ENCODE assay signal across 8 mouse cellular contexts in the genomic region with DNA sequence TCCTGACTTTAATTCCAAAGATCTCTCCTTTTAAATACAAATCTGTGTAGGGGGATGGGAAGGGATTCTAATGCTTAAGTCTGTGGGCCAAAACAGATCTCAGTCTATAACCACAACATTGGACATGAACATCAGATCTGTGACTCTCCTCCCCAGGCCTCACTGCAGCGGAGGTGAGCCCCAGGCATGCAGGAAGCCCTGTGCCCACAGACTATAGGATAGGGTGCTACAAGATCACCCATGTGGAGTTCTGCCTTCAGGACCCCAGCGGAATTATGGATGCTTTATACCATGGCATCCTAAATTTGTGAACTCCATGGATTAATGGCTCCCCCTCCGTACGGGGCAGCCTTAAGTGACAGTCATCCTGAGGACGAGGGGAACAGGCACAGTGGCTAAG. TPM values are rescaled to one million over a fixed set of nuclear protein-coding genes. Genes with fewer than 3 reads are reported as not detected.
DNase-seq lines count a peak whose midpoint lies in the region; ATAC-seq and TF ChIP-seq lines count a peak whose summit lies in the region.

No protein-coding gene starts in this region.

- H3K4me1 ChIP-seq in kidney, postnatal 0 days (replicated peaks; ENCODE audit: insufficient read depth, low read length), result peaks cover 33% of the 10 kb centered on the region
- peaks cover 17% of the 10 kb centered on the region for H3K4me1 ChIP-seq in embryonic fibroblast, embryonic 13.5 days (ENCODE audit: control insufficient read depth, insufficient read depth, low read length)
- H3K4me1 ChIP-seq in intestine, embryonic 16.5 days (ENCODE audit: control insufficient read depth, insufficient read depth, low read length), result peaks cover 40% of the 10 kb centered on the region
- H3K4me1 ChIP-seq in neural tube, embryonic 12.5 days, result peaks cover 35% of the 10 kb centered on the region

- H3K36me3 ChIP-seq in kidney, postnatal 0 days (ENCODE audit: insufficient read depth, low read length), result peaks cover 5% of the 10 kb centered on the region; the same call in 1 of the 2 replicates
- H3K36me3 ChIP-seq in intestine, embryonic 16.5 days (ENCODE audit: control insufficient read depth, insufficient read depth, low read length), result no peaks in the 10 kb centered on the region
- H3K36me3 ChIP-seq in neural tube, embryonic 12.5 days, result no peaks in the 10 kb centered on the region

- no peak for TF ChIP-seq POLR2A in embryonic fibroblast, embryonic 13.5 days (IDR thresholded peaks at IDR 0.05; ENCODE audit: low read depth, low read length)

- no peak overlapping the region for H3K4me3 ChIP-seq in kidney, postnatal 0 days (replicated peaks; ENCODE audit: low read depth, low read length)
- no peak overlapping the region for H3K4me3 ChIP-seq in embryonic fibroblast, embryonic 13.5 days (ENCODE audit: insufficient read depth, low read length)
- H3K4me3 ChIP-seq in intestine, embryonic 16.5 days (ENCODE audit: low read length), result no peak overlapping the region
- no peak overlapping the region for H3K4me3 ChIP-seq in neural tube, embryonic 12.5 days

- H3K27ac ChIP-seq in kidney, postnatal 0 days, result peak overlapping the region; percentile 100
- H3K27ac ChIP-seq in embryonic fibroblast, embryonic 13.5 days (ENCODE audit: insufficient read depth, low read length), result peak overlapping the region; percentile 97
- peak overlapping the region; percentile 99 for H3K27ac ChIP-seq in intestine, embryonic 16.5 days (ENCODE audit: low read length)
- H3K27ac ChIP-seq in neural tube, embryonic 12.5 days, result peak overlapping the region; percentile 57; the same call in 1 of the 2 replicates

- ATAC-seq in kidney, postnatal 0 days (replicated peaks; ENCODE audit: low FRiP score, low read depth), result no peak
- ATAC-seq in intestine, embryonic 16.5 days, result no peak
- ATAC-seq in neural tube, embryonic 12.5 days (ENCODE audit: low FRiP score, low read depth), result no peak

- H3K4me2 ChIP-seq in kidney, postnatal 0 days (ENCODE audit: low read length), result peak overlapping the region; percentile 63; the same call in 1 of the 2 replicates
- H3K4me2 ChIP-seq in intestine, embryonic 16.5 days (ENCODE audit: low read depth, low read length), result peak overlapping the region; percentile 63
- peak overlapping the region; percentile 38 for H3K4me2 ChIP-seq in neural tube, embryonic 12.5 days (replicated peaks)

- H3K9me3 ChIP-seq in kidney, postnatal 0 days (replicated peaks; ENCODE audit: low read length), result no peaks in the 10 kb centered on the region
- no peaks in the 10 kb centered on the region for H3K9me3 ChIP-seq in intestine, embryonic 16.5 days (ENCODE audit: control insufficient read depth, low read length)
- no peaks in the 10 kb centered on the region for H3K9me3 ChIP-seq in neural tube, embryonic 12.5 days

- DNase-seq in kidney, postnatal 0 days (ENCODE audit: low spot score), result no peak
- DNase-seq in kidney, postnatal 4 days, result no peak
- no peak for DNase-seq in natural killer cell, adult 2 months (ENCODE audit: low spot score in 2 of 2)
- no peak for DNase-seq in spleen, postnatal 36 days (ENCODE audit: low spot score in 2 of 2)
- no peak for DNase-seq in retina, embryonic 14.5 days (ENCODE audit: low spot score)

- WGBS in kidney, postnatal 0 days, result 74% methylated on average over 5 of the region's 5 CpGs
- 62% methylated on average over 5 of the region's 5 CpGs for WGBS in intestine, embryonic 16.5 days
- 88% methylated on average over 5 of the region's 5 CpGs for WGBS in neural tube, embryonic 12.5 days

- H3K9ac ChIP-seq in kidney, postnatal 0 days (ENCODE audit: low read depth, low read length), result peak overlapping the region; percentile 40; the same call in 1 of the 2 replicates
- H3K9ac ChIP-seq in intestine, embryonic 16.5 days (ENCODE audit: low read depth, low read length), result peak overlapping the region; percentile 41
- 0 out of 2 replicates have a peak overlapping the region, but pooled peaks have one; percentile 26 for H3K9ac ChIP-seq in neural tube, embryonic 12.5 days

- H3K27me3 ChIP-seq in kidney, postnatal 0 days (ENCODE audit: insufficient read depth, low read length), result no peaks in the 10 kb centered on the region
- H3K27me3 ChIP-seq in intestine, embryonic 16.5 days (replicated peaks; ENCODE audit: control insufficient read depth, insufficient read depth, low read length), result no peaks in the 10 kb centered on the region
- H3K27me3 ChIP-seq in neural tube, embryonic 12.5 days (replicated peaks), result no peaks in the 10 kb centered on the region

- no peak for TF ChIP-seq CTCF in kidney, postnatal 0 days (IDR thresholded peaks at IDR 0.05; ENCODE audit: low read depth)
- no peak for TF ChIP-seq CTCF in embryonic fibroblast, embryonic 13.5 days (IDR thresholded peaks at IDR 0.05; ENCODE audit: borderline replicate concordance, insufficient read depth, low read length)

RNA-seq across cellular contexts. Expression of gene Irf2bp2, which starts 2.9 kb away (rescaled TPM):
- polyA plus RNA-seq in kidney, postnatal 0 days (2015; fragmentation: Nextera tagmentation; extraction: Ambion mirVana), result 15.6 and 16.2 TPM in 2 replicates
- polyA plus RNA-seq in embryonic fibroblast, embryonic 13.5 days (2011; ENCODE audit: insufficient read length, low read depth, missing spikeins), result 58.6 and 74.8 TPM in 2 replicates
- polyA plus RNA-seq in intestine, embryonic 16.5 days (2015; fragmentation: Nextera tagmentation; extraction: Ambion mirVana), result 11.5 and 11.9 TPM in 2 replicates
- 8.5 and 9.5 TPM in 2 replicates for polyA plus RNA-seq in neural tube, embryonic 12.5 days (2016; fragmentation: Nextera tagmentation; extraction: Ambion mirVana)
